In the genomic region with DNA sequence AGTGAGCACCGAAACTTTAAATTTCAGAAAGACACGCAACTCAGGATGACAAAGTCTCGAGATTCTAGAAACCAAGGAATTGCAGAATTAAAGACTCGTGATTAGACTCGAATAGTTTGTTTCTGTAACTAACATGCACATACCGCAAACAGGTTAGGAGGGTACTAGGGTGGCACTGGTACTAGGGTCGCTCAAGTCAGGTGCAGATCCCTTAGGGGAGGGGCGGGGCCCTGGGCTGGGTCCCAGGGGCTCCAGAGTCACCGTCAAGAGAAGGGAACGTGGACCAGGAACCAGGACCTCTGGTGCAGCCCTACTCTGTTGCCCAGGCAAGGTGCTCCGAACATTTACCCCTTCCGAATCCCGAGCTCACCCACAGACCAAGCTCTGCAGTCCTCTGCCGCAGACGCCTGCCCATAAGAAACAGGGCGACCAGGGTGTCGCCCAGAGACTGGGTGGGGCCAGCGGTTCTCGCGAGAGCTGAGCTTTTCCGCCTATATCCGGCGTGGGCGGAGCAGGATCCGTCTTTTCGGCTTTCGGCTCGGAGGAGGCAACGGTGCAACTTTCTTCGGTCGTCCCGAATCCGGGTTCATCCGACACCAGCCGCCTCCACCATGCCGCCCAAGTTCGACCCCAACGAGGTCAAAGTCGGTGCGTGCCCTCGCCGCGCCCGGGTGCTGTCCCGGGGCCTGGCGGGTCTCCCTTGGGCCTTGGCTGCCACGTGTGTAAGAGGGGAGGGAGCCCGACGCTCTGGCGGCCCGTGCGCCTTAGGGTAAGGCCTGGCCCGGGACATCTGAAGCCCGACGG, we compare ENCODE assay signal across 8 mouse cellular contexts. TPM values are rescaled to one million over a fixed set of nuclear protein-coding genes. Genes with fewer than 3 reads are reported as not detected.
DNase-seq lines count a peak whose midpoint lies in the region; ATAC-seq lines count a peak whose summit lies in the region.

Gene Rpl12, plus strand, starts transcription at position 368 of the 804 bp plus-strand sequence.
Gene Lrsam1, minus strand, starts transcription at position 423 of the 804 bp plus-strand sequence.

- peaks cover 39% of the 10 kb centered on the region for H3K79me2 ChIP-seq in macrophage (ENCODE audit: inconsistent target)

- H3K36me3 ChIP-seq in hindbrain, embryonic 15.5 days = peaks cover 29% of the 10 kb centered on the region
- H3K36me3 ChIP-seq in macrophage (ENCODE audit: inconsistent target) = peaks cover 31% of the 10 kb centered on the region; the same call in 1 of the 2 replicates

- H3K4me2 ChIP-seq in hindbrain, embryonic 15.5 days = peak within 1 kb of the TSS; percentile 88

- peak within 1 kb of the TSS; percentile 80 for H3K9ac ChIP-seq in hindbrain, embryonic 15.5 days

- no peaks in the 10 kb centered on the region for H3K9me3 ChIP-seq in hindbrain, embryonic 15.5 days

- peak within 1 kb of the TSS; percentile 67 for H3K4me3 ChIP-seq in hindbrain, embryonic 15.5 days
- peak within 1 kb of the TSS; percentile 77 for H3K4me3 ChIP-seq in macrophage (ENCODE audit: inconsistent target)

- H3K4me1 ChIP-seq in hindbrain, embryonic 15.5 days (replicated peaks) = peaks cover 38% of the 10 kb centered on the region

- WGBS in hindbrain, embryonic 15.5 days = 3% methylated on average over 55 of the region's 55 CpGs
- 5% methylated on average over 36 of the region's 55 CpGs for WGBS in macrophage (ENCODE audit: missing documents)

- ATAC-seq in hindbrain, embryonic 15.5 days (ENCODE audit: low FRiP score, low read depth) = peak; percentile 94

- peak within 1 kb of the TSS; percentile 75 for H3K27ac ChIP-seq in hindbrain, embryonic 15.5 days (replicated peaks)
- H3K27ac ChIP-seq in macrophage = peak within 1 kb of the TSS; percentile 70

- peak; percentile 92 for DNase-seq in R1 (ENCODE audit: low read depth, low spot score)
- peak; percentile 95 to 96 for DNase-seq in cerebellum, postnatal 25 days
- peak; percentile 94 to 95 for DNase-seq in frontal cortex, postnatal 36 days (ENCODE audit: low spot score in 2 of 2)
- DNase-seq in left cerebral cortex, adult 18-20 months (ENCODE audit: low spot score in 2 of 2) = peak; percentile 94
- peak; percentile 95 for DNase-seq in right cerebral cortex, adult 18-20 months
- DNase-seq in urinary bladder, postnatal 10 days (ENCODE audit: low spot score) = peak; percentile 92

- H3K27me3 ChIP-seq in hindbrain, embryonic 15.5 days = no peaks in the 10 kb centered on the region

RNA-seq across cellular contexts. Expression of gene Rpl12, which starts in this region (rescaled TPM):
- 94.0 and 104 TPM in 2 replicates for polyA plus RNA-seq in hindbrain, embryonic 15.5 days (2015; fragmentation: Nextera tagmentation; extraction: Ambion mirVana)
- 100 to 1,000 TPM; 114 to 120 TPM for total RNA-seq in left cerebral cortex, adult 18-20 months (2021)
- 100 to 1,000 TPM in 14 of 26 experiments, 10 to 100 TPM in 12; 49.4 to 246 (median 102) TPM for total RNA-seq in macrophage (2018; cell fraction: chromatin; rRNA removed)
- total RNA-seq in macrophage (2018; cell fraction: cytosol; rRNA removed) = 1,000 to 10,000 TPM in 1 of 26 experiments, 100 to 1,000 TPM in 25; 247 to 1,058 (median 502) TPM
- total RNA-seq in macrophage (2018; cell fraction: nucleus; rRNA removed) = 100 to 1,000 TPM in 14 of 26 experiments, 10 to 100 TPM in 12; 77.9 to 417 (median 104) TPM
- 494 to 663 TPM (median 662 TPM) in 3 replicates for polyA plus RNA-seq in macrophage (2018)

RNA-seq across cellular contexts. Expression of gene Lrsam1, which starts in this region (rescaled TPM):
- polyA plus RNA-seq in hindbrain, embryonic 15.5 days (2015; fragmentation: Nextera tagmentation; extraction: Ambion mirVana) = 22.6 and 25.2 TPM in 2 replicates
- total RNA-seq in left cerebral cortex, adult 18-20 months (2021) = 10 to 100 TPM; 38.7 to 44.6 TPM
- total RNA-seq in macrophage (2018; cell fraction: chromatin; rRNA removed) = 100 to 1,000 TPM in 7 of 26 experiments, 10 to 100 TPM in 19; 12.7 to 176 (median 74.9) TPM
- total RNA-seq in macrophage (2018; cell fraction: cytosol; rRNA removed) = 10 to 100 TPM; 10.0 to 24.4 (median 16.4) TPM
- 10 to 100 TPM; 10.4 to 84.4 (median 31.7) TPM for total RNA-seq in macrophage (2018; cell fraction: nucleus; rRNA removed)
- 12.2 to 17.5 TPM (median 12.3 TPM) in 3 replicates for polyA plus RNA-seq in macrophage (2018)

Comparison
In these comparisons a context has a peak if more than half of its experiments do, and no peak if none do; other contexts are left out.
1. Peak in every context shown above with its lines: DNase-seq, ATAC-seq, H3K4me3 ChIP-seq and H3K27ac ChIP-seq.